Mouse (Mus musculus): Measurements from ENCODE around the gene Btbd17.

The Btbd17 gene

DNA sequence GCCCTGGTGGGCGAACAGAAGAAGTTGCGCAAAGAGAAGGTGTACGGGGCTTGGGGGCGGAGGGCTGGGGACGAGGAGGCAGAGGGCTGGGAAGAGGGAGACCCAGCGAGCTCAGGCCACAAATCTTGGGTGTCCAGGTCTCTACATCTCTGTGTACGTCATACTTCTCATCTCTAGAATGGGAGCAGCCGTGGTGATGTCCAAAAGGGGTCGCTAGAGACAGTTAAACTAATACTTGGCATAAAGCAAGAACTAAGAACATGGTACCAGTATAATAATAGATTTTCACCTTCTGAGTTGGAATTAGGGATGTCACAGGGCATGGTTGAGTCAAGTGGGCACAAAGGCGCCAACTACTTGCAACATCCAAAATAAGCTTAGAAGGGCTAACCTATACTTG lies 9.9 kb downstream of the Btbd17 start:
- in situ Hi-C loops (cut with MboI; ENCODE audit: low sequenced_read_pairs), result no loop called here

DNA sequence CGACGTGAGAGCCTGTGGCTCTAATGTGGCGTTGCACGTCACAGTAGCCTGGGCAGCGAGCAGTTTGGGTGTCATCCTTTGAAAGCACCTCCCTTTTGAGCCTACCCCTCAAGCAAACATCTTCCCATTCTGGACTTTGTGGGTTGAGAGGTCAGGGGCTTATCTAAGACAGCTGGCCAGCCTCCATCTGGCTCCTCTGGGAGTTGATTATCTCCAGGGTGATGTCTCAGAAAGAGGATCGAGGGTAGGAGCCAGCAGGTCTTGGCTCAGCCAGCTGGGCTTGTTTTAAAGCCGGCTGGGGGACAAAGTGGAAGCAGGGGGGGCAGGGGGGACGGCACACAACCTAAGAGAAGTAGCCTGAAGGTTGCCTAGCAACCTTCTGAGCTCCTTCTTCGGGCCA lies 15.7 kb downstream of the Btbd17 start:
- in situ Hi-C loops (cut with MboI; ENCODE audit: low sequenced_read_pairs), result no loop called here

DNA sequence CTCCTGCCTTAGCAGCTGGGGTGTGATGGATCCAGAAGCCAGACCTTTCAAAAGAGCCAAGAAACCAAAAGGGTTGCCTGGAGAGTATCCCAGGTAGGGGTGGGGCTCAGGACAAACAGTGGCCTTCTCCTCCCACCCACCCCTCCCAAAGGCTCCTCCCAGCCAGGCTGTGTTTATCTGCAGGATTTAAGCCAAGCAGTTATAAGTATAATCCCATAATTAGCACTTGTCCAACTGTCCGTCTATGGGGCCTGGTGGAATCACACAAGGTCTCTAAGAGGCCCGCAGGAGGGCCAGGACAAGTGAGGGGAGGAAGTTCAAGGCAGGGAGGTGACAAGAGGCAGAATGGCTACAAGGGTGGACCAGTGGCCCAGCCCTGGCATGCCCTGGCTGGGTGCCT lies 23.8 kb downstream of the Btbd17 start:
- in situ Hi-C loops (cut with MboI; ENCODE audit: low sequenced_read_pairs), result no loop called here

DNA sequence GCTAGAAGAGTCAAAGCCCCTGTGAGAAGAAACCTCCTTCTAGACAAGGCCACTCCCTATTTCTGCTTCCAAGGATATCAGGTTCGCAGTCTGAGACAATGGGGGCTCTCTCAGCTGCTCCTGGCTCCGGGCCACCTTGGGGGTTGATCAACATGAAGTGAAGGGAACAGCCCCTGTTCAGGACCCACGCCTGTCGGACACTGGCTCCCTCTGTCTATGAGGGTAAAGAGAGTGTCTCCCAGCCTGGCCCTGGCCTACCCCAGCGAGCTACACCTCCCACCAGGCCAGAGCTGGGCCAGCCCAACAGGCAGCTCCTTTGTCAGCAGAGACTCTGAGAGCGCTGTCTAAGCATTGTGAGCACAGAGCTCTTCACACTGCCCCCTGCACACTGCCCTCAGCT lies 25.8 kb downstream of the Btbd17 start:
- in situ Hi-C loops (cut with MboI; ENCODE audit: low sequenced_read_pairs), result no loop called here

DNA sequence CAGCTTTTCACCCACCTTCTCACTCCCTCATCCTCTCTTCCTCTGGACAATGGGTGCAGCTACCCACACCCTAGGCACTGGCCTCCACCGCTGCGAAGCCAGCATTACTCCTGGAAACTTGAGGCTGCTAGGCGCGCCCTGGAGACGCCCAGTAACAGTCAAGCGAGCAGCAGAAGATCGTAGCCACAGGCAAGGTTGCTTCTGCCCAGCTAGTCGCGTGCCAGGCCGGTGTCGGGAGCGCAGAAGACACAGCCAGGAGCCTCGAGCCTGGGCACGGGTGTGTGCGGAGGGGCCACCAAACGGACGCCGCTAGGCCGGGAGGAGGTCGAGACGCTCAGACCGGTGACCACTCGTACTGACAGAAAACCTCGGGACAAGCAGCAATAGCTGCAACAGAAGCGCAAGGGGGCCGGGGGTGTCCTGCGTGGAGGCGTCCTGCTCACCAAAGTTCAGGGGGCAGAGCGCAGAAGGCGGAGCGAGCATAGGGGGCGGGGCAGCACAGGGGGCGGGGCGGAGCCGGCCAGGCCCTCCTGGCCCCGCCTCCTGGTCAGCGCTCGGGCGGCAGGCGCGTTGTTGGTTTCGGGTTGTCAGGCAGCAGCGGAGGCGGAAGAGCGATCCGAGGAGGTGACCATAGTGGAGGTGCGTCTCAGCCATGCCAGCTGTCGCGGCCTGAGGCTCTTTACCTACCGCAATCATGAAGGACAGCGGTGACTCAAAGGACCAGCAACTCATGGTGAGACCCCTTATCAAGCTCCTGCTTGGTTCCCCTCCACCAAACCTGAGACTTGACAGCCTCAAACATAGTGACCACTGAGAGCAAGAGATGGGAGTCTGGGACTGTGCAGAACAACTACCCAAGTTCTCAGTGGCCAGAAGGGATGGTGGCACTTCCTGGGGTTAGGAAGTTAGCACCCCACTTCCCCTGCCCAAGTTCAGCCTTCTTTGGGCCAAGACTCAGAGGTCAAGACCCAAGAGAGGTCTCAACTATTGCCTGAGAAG lies 30.6 kb downstream of the Btbd17 start, which contains the start of gene Kif19a:
Gene Kif19a (plus strand): TSS at position 569 of the 999 bp plus-strand sequence.
- in situ Hi-C loops (cut with MboI; ENCODE audit: low sequenced_read_pairs), result no loop called here

DNA sequence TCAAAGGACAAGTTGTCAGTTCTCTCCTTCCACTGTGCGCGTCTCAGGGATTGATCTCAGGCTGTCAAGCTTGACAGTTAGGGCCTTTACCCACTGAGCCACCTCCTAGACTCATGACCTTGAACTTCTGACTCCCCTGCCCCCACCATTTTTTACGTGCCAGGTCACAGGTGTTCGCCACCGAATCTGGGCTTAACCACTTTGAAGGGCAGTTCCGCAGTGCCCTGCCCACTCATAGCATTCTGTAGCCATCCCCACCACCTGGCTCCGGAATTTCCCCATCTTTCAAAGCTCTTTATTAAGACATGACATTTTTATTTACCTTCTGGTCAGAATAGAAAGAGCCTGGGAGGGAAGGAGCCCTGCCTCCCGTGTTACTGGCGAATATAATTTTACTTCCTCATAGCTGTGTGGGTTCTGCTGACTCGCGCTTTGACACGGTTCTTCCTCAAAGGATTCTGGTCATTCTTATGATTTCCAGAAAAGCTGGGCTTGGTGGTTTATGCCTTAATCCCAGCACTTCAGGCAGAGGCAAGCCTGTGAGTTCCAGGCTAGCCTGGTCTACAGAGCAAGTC lies 48.1 kb downstream of the Btbd17 start:
- in situ Hi-C loops (cut with MboI; ENCODE audit: low sequenced_read_pairs), result no loop called here

DNA sequence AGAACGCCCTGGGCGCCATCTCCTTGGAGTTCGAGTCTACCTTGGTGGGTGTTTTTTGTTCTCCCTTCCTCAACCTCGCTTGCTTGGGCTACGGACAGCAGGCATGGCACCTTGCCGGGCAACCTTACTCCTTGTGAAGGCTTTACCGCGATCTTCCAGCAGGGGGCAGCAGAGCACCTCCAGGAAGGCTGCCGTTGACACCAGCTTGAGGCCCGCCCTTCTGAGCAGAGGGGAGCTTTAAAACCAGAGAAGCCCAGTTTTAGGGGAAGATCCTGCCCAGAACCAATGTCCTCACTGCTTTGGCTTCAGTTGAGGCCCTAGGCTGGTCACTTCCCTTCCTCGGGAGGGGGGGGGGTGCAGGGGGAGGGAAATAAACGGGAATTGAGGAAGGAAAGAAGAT lies 50.6 kb downstream of the Btbd17 start:
- in situ Hi-C loops (cut with MboI; ENCODE audit: low sequenced_read_pairs), result no loop called here

DNA sequence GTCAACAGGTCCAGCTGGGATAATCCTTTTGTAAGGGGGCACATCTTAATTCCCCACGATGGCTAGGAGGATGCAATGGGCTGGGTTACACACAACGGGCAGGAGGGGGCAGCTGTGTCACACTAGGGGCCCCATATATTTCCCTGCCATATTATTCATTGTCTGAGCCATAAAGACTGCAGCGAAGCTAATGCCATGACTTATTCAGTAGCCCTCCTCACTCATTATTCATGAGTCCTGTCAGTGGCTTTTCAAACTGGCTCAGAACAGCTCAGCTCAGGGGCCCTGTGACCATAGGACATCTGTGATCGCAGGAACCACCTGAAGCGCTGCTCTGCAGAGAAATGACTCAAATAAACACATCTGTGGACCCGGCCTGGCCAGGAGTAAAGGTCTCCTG lies 54.3 kb downstream of the Btbd17 start:
- in situ Hi-C loops (cut with MboI; ENCODE audit: low sequenced_read_pairs), result no loop called here

Measured in CH12F3 (cell line).